Mouse (Mus musculus): ENCODE results near the gene Prss43. TPM values are rescaled to one million over a fixed set of nuclear protein-coding genes. Genes with fewer than 3 reads are reported as not detected.
A peak's percentile ranks its signal among the peaks of the same experiment; 100 is the strongest.

Gene Prss43
- polyA plus RNA-seq, 1 experiment: not detected

DNA sequence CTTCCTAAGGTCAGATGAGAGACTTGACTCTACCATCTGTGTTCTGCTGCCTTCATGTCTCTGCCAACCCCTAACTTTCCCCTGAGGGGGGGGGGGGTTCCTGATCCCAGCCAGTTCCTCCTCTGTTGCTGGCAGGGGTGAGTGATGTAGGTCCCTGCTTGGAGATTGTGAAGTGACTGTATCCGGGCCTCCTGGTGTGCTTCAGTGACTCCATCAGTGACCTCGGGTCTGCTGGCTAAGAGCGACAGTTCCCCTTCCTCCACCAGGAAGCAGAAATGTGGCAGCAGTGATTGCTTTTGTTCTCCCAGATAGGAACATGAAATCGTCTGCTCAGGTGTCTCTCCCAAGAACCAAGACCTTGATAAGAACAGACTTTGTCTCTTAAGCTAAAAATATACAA is 30.4 kb downstream of the Prss43 start:
- no peak for DNase-seq (ENCODE audit: low read depth in 1 of 2, low spot score in 2 of 2)
- WGBS: 6% methylated on average over 4 of the region's 4 CpGs
- Histone ChIP-seq H3K4me1 (ENCODE audit: control insufficient read depth, insufficient read depth, insufficient read length) (peaks cover 4% of the 10 kb centered on the region; the same call in 1 of the 2 replicates), H3K27me3 (ENCODE audit: control insufficient read depth, insufficient read depth, low read length) (peaks cover 7% of the 10 kb centered on the region; the same call in 1 of the 2 replicates), H3K4me3 (ENCODE audit: extremely low read depth, insufficient read depth, insufficient read length) (no peak overlapping the region), H3K27ac (ENCODE audit: insufficient read depth, low read length) (no peak overlapping the region), H3K36me3 (ENCODE audit: control insufficient read depth, insufficient read depth, low read length) (no peaks in the 10 kb centered on the region)
- TF ChIP-seq CTCF (IDR thresholded peaks at IDR 0.05; ENCODE audit: extremely low read depth, insufficient read depth, insufficient read length, insufficient replicate concordance) (no peak), POLR2A (IDR thresholded peaks at IDR 0.05; ENCODE audit: low read depth, low read length) (no peak)

- TF ChIP-seq CTCF (IDR thresholded peaks at IDR 0.05; ENCODE audit: extremely low read depth, insufficient read depth, insufficient read length, insufficient replicate concordance) (peak; percentile 7; the same call in 1 of the 2 replicates), POLR2A (IDR thresholded peaks at IDR 0.05; ENCODE audit: low read depth, low read length) (no peak)
- H3K27me3 ChIP-seq (ENCODE audit: control insufficient read depth, insufficient read depth, low read length): peaks cover 7% of the 10 kb centered on the region; the same call in 1 of the 2 replicates
- no peak within 1 kb of the TSS for H3K4me3 ChIP-seq (ENCODE audit: extremely low read depth, insufficient read depth, insufficient read length)
- H3K36me3 ChIP-seq (ENCODE audit: control insufficient read depth, insufficient read depth, low read length): no peaks in the 10 kb centered on the region
- DNase-seq (ENCODE audit: low read depth in 1 of 2, low spot score in 2 of 2): no peak
- peaks cover 4% of the 10 kb centered on the region; the same call in 1 of the 2 replicates for H3K4me1 ChIP-seq (ENCODE audit: control insufficient read depth, insufficient read depth, insufficient read length)
- 32% methylated on average over 49 of the region's 50 CpGs for WGBS
- H3K27ac ChIP-seq (ENCODE audit: insufficient read depth, low read length): no peak within 1 kb of the TSS
These were observed 31.4 kb downstream of the Prss43 start, which contains the start of gene Prss50 for GRCm38 (mm10) chr9:110857781-110858472. Gene Prss50, plus strand, starts transcription at chr9:110857967.

DNA sequence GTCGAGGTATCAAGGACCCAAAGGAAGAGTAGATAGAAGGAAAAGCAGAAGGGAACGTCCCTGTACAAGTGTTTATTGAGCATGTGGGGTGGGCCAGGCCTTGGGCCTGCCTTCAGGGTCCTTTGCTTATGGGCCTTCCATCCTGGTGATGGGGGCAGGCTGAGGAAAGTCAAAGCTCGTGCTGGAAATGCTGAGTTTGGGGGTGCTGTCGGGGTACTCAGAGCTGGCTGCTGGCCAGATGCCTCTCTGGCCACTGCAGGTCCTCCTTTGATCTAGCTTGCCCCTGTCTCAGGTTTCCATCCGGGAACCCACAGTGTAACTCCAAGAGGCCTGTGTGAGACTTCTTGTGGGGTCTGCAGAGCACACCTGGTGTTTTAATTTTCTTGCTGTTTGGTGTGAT is 32.0 kb downstream of the Prss43 start:
- TF ChIP-seq CTCF (IDR thresholded peaks at IDR 0.05; ENCODE audit: extremely low read depth, insufficient read depth, insufficient read length, insufficient replicate concordance) (no peak), POLR2A (IDR thresholded peaks at IDR 0.05; ENCODE audit: low read depth, low read length) (no peak)
- no peak overlapping the region for H3K27ac ChIP-seq (ENCODE audit: insufficient read depth, low read length)

GRCm38 (mm10) chr9:110858967-110859596 is 32.6 kb downstream of the Prss43 start:
- Histone ChIP-seq H3K4me3 (ENCODE audit: extremely low read depth, insufficient read depth, insufficient read length) (no peak overlapping the region), H3K27me3 (ENCODE audit: control insufficient read depth, insufficient read depth, low read length) (peaks cover 7% of the 10 kb centered on the region; the same call in 1 of the 2 replicates), H3K4me1 (ENCODE audit: control insufficient read depth, insufficient read depth, insufficient read length) (peaks cover 4% of the 10 kb centered on the region; the same call in 1 of the 2 replicates), H3K36me3 (ENCODE audit: control insufficient read depth, insufficient read depth, low read length) (no peaks in the 10 kb centered on the region), H3K27ac (ENCODE audit: insufficient read depth, low read length) (no peak overlapping the region)
- TF ChIP-seq CTCF (IDR thresholded peaks at IDR 0.05; ENCODE audit: extremely low read depth, insufficient read depth, insufficient read length, insufficient replicate concordance) (no peak), POLR2A (IDR thresholded peaks at IDR 0.05; ENCODE audit: low read depth, low read length) (no peak)
- DNase-seq (ENCODE audit: low read depth in 1 of 2, low spot score in 2 of 2): no peak
- 78% methylated on average over 5 of the region's 5 CpGs for WGBS

More for the DNA sequence above, 32.0 kb downstream of the Prss43 start:
- no peak for DNase-seq (ENCODE audit: low read depth in 1 of 2, low spot score in 2 of 2)
- no peak overlapping the region for H3K4me3 ChIP-seq (ENCODE audit: extremely low read depth, insufficient read depth, insufficient read length)
- H3K4me1 ChIP-seq (ENCODE audit: control insufficient read depth, insufficient read depth, insufficient read length): peaks cover 4% of the 10 kb centered on the region; the same call in 1 of the 2 replicates
- peaks cover 7% of the 10 kb centered on the region; the same call in 1 of the 2 replicates for H3K27me3 ChIP-seq (ENCODE audit: control insufficient read depth, insufficient read depth, low read length)
- WGBS: 82% methylated on average over 5 of the region's 5 CpGs
- H3K36me3 ChIP-seq (ENCODE audit: control insufficient read depth, insufficient read depth, low read length): no peaks in the 10 kb centered on the region

DNA sequence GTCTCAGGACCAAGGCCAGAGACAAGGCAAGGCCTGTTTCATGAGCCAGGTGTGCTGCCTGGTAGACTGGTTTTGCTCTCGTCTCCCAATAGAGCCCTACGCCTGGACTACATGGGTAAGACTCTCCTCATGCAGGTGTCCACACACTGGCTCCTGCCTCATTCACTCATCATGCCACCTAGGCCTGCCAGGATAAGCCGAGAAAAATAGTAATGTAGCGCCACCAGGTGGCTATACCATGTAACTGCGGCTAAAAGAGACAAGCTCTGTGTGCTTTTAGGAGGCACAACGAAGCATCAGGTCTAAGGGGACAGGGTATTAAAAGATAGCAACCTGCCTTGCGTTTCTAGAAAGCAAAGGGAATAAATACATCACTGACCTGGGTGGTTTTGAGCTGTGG is 44.5 kb downstream of the Prss43 start:
- H3K4me1 ChIP-seq (ENCODE audit: control insufficient read depth, insufficient read depth, insufficient read length): no peaks in the 10 kb centered on the region
- H3K27ac ChIP-seq (ENCODE audit: insufficient read depth, low read length): no peak overlapping the region
- H3K4me3 ChIP-seq (ENCODE audit: extremely low read depth, insufficient read depth, insufficient read length): no peak overlapping the region
- H3K27me3 ChIP-seq (ENCODE audit: control insufficient read depth, insufficient read depth, low read length): no peaks in the 10 kb centered on the region
- no peaks in the 10 kb centered on the region for H3K36me3 ChIP-seq (ENCODE audit: control insufficient read depth, insufficient read depth, low read length)
- DNase-seq (ENCODE audit: low read depth in 1 of 2, low spot score in 2 of 2): no peak
- peak; percentile 43; the same call in 1 of the 2 replicates for TF ChIP-seq CTCF (IDR thresholded peaks at IDR 0.05; ENCODE audit: extremely low read depth, insufficient read depth, insufficient read length, insufficient replicate concordance)
- no peak for TF ChIP-seq POLR2A (IDR thresholded peaks at IDR 0.05; ENCODE audit: low read depth, low read length)
- 17% methylated on average over 7 of the region's 7 CpGs for WGBS

GRCm38 (mm10) chr9:110873681-110874659 is 47.5 kb downstream of the Prss43 start:
- Histone ChIP-seq H3K27me3 (ENCODE audit: control insufficient read depth, insufficient read depth, low read length) (no peaks in the 10 kb centered on the region), H3K27ac (ENCODE audit: insufficient read depth, low read length) (no peak overlapping the region), H3K36me3 (ENCODE audit: control insufficient read depth, insufficient read depth, low read length) (no peaks in the 10 kb centered on the region), H3K4me3 (ENCODE audit: extremely low read depth, insufficient read depth, insufficient read length) (peak overlapping the region; percentile 13; the same call in 1 of the 2 replicates), H3K4me1 (ENCODE audit: control insufficient read depth, insufficient read depth, insufficient read length) (no peaks in the 10 kb centered on the region; the same call in 1 of the 2 replicates)
- no peak for TF ChIP-seq CTCF (IDR thresholded peaks at IDR 0.05; ENCODE audit: extremely low read depth, insufficient read depth, insufficient read length, insufficient replicate concordance)
- TF ChIP-seq POLR2A (IDR thresholded peaks at IDR 0.05; ENCODE audit: low read depth, low read length): no peak
- DNase-seq (ENCODE audit: low read depth in 1 of 2, low spot score in 2 of 2): no peak
- WGBS: 31% methylated on average over 40 of the region's 40 CpGs
